Mouse (Mus musculus) small intestine, adult 2 months (tissue): ENCODE results near the gene Mecom.

ENCODE experiments used
- CTCF ChIP-seq: fragments of 200-500 bp; IDR thresholded peaks from 2 replicates; pipeline ENCODE4 v1.5.1; 2012; ENCODE audit warnings: low read depth, mild to moderate bottlenecking, control low read depth, inconsistent platforms, low read length, moderate library complexity, mixed read lengths; ENCODE audit not compliant: insufficient replicate concordance, insufficient read length; ENCODE audit errors: extremely low read depth
- POLR2A ChIP-seq: fragments of 200-500 bp; IDR thresholded peaks from 2 replicates; pipeline ENCODE4 v1.6.1; 2012; ENCODE audit warnings: low read depth, mild to moderate bottlenecking, control low read depth, inconsistent platforms, low read length, moderate library complexity

GRCm38 (mm10) chr3:30468068-30468835 lies 79.6 kb downstream of the Mecom start:
- no peak for TF ChIP-seq CTCF
- TF ChIP-seq POLR2A, result no peak
